Mouse (Mus musculus): Measurements from ENCODE around the gene Foxm1.
"Not testable (repeated sequence)": the region's sequence is repeated elsewhere in the genome, so short reads cannot be mapped to it uniquely, and the experiment has no call there.

The Foxm1 gene

GRCm38 (mm10) chr6:128376371-128377085 lies 13.8 kb downstream of the Foxm1 start:
- DNase-seq (ENCODE audit: low spot score): no peak

- DNase-seq (ENCODE audit: low spot score): no peak
These were observed 16.9 kb downstream of the Foxm1 start for GRCm38 (mm10) chr6:128379636-128380035.

GRCm38 (mm10) chr6:128380594-128381167 lies 17.9 kb downstream of the Foxm1 start:
- not testable (repeated sequence) for DNase-seq (ENCODE audit: low spot score)

- DNase-seq (ENCODE audit: low spot score): no peak
These were observed 18.5 kb downstream of the Foxm1 start for GRCm38 (mm10) chr6:128381254-128381653.

- DNase-seq (ENCODE audit: low spot score): no peak
These were observed 21.0 kb downstream of the Foxm1 start for GRCm38 (mm10) chr6:128383752-128384151.

GRCm38 (mm10) chr6:128385026-128385425 lies 22.3 kb downstream of the Foxm1 start:
- no peak for DNase-seq (ENCODE audit: low spot score)

GRCm38 (mm10) chr6:128389185-128389584 lies 26.4 kb downstream of the Foxm1 start:
- no peak for DNase-seq (ENCODE audit: low spot score)

- DNase-seq (ENCODE audit: low spot score): no peak
These were observed 27.9 kb downstream of the Foxm1 start for GRCm38 (mm10) chr6:128390683-128391082.

- DNase-seq (ENCODE audit: low spot score): no peak
These were observed 35.0 kb downstream of the Foxm1 start for GRCm38 (mm10) chr6:128397574-128398261.

GRCm38 (mm10) chr6:128398996-128399395 lies 36.2 kb downstream of the Foxm1 start, which contains the start of gene Nrip2:
Gene Nrip2, plus strand, starts transcription at chr6:128399296.
- no peak for DNase-seq (ENCODE audit: low spot score)

GRCm38 (mm10) chr6:128399421-128400185 lies 36.8 kb downstream of the Foxm1 start:
- peak; percentile 35 for DNase-seq (ENCODE audit: low spot score)

- DNase-seq (ENCODE audit: low spot score): no peak
These were observed 41.9 kb downstream of the Foxm1 start for GRCm38 (mm10) chr6:128404708-128405107.

- DNase-seq (ENCODE audit: low spot score): no peak
These were observed 45.9 kb downstream of the Foxm1 start for GRCm38 (mm10) chr6:128408544-128409125.

GRCm38 (mm10) chr6:128410305-128410704 lies 47.5 kb downstream of the Foxm1 start:
- DNase-seq (ENCODE audit: low spot score): no peak

- DNase-seq (ENCODE audit: low spot score): peak; percentile 87
These were observed 48.3 kb downstream of the Foxm1 start for GRCm38 (mm10) chr6:128411115-128411514.

- DNase-seq (ENCODE audit: low spot score): no peak
These were observed 53.4 kb downstream of the Foxm1 start for GRCm38 (mm10) chr6:128416169-128416568.

- no peak for DNase-seq (ENCODE audit: low spot score)
These were observed 55.3 kb downstream of the Foxm1 start for GRCm38 (mm10) chr6:128418076-128418475.

- DNase-seq (ENCODE audit: low spot score): no peak
These were observed 58.3 kb downstream of the Foxm1 start for GRCm38 (mm10) chr6:128421036-128421435.

- no peak for DNase-seq (ENCODE audit: low spot score)
These were observed 58.7 kb downstream of the Foxm1 start for GRCm38 (mm10) chr6:128421480-128421879.

GRCm38 (mm10) chr6:128423496-128424268 lies 60.9 kb downstream of the Foxm1 start:
- DNase-seq (ENCODE audit: low spot score): no peak

Data from layer of hippocampus, adult 11-12 months (tissue).